Mouse (Mus musculus) thymus, adult 2 months (tissue): ENCODE data around the gene Tmem87b.

Experiments used
- CTCF ChIP-seq: fragments of 200-500 bp; IDR thresholded peaks from 2 replicates; pipeline ENCODE4 v1.5.1; 2012; ENCODE audit warnings: mild to moderate bottlenecking, control low read depth, low read length, moderate library complexity, borderline replicate concordance; ENCODE audit not compliant: control insufficient read depth, poor library complexity, insufficient read depth; ENCODE audit errors: extremely low read depth
- POLR2A ChIP-seq: fragments of 200-500 bp; IDR thresholded peaks from 2 replicates; pipeline ENCODE4 v1.6.1; 2012; ENCODE audit warnings: mild to moderate bottlenecking, low read length, control low read depth, moderate library complexity; ENCODE audit not compliant: control insufficient read depth, poor library complexity, insufficient read depth; ENCODE audit errors: extremely low read depth

DNA sequence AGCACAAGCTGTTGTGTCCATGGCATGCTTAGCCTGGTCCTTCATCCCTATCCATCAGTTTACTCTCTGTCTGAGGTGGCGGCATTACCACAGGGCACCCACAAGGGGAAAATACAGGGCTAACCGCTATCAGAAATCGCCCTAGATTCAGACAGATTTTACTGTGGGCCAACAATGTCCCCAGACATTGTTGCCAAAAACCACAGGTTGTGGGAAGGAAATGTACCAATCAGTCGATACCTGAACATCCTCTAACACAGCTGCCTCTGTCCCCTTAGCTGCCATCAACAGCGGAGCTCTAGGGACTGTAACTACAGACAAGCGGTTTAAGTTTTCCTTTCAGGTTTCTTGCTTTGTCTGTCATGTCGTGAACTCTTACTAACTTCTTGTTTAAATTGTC is 33.1 kb upstream of the Tmem87b start:
- TF ChIP-seq CTCF, result no peak
- TF ChIP-seq POLR2A, result no peak
